Mouse (Mus musculus): ENCODE data around the gene Zpr1. TPM values are rescaled to one million over a fixed set of nuclear protein-coding genes. Genes with fewer than 3 reads are reported as not detected.

The Zpr1 gene
- polyA plus RNA-seq, 1 experiment = 19.4 TPM

DNA sequence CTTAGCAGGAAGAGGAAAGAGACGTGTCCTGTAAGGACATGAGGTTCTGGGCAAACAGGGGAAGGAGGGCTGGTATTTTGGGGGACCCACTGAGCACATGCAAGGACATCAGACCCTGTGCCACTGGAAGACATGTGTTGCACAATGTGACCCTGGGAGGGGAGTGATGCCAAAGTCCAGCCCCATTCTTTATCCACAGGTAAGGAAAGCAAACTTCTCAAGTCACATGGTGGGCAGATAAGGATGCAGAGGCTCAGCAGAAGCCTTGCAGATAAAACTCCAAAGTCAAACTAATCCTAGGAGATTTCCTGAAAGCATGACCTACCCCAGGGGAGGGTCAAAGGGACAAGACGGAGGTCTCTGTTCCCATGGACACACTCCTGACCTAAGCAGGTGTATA is 31.0 kb upstream of the Zpr1 start:
- Histone ChIP-seq H3K36me3 (ENCODE audit: control insufficient read depth, insufficient read depth, low read length) (no peaks in the 10 kb centered on the region), H3K4me3 (ENCODE audit: extremely low read depth, insufficient read depth, insufficient read length) (no peak overlapping the region), H3K27ac (ENCODE audit: insufficient read depth, low read length) (no peak overlapping the region), H3K4me1 (ENCODE audit: control insufficient read depth, insufficient read depth, insufficient read length) (no peaks in the 10 kb centered on the region), H3K27me3 (ENCODE audit: control insufficient read depth, insufficient read depth, low read length) (no peaks in the 10 kb centered on the region)
- DNase-seq (ENCODE audit: low read depth in 1 of 2, low spot score in 2 of 2) = no peak
- WGBS = 85% methylated on average over 2 of the region's 2 CpGs
- TF ChIP-seq POLR2A (IDR thresholded peaks at IDR 0.05; ENCODE audit: low read depth, low read length) (no peak), CTCF (IDR thresholded peaks at IDR 0.05; ENCODE audit: extremely low read depth, insufficient read depth, insufficient read length, insufficient replicate concordance) (no peak)

DNA sequence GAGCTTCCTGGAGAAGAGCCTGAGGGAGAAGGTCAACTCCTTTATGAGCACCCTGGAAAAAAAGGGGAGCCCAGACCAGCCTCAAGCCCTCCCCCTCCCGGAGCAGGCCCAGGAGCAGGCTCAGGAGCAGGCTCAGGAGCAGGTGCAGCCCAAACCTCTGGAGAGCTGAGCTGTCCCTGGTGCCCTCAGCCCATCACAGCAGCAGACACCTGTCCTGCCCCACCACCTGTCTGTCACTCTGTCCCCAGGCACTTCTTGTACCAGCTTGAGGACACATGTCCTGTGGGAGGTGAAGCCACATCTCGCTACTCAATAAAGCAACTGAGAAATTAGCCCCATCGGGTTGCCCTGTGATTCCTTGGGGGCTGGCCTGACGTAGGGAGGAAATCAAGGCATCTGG is 29.7 kb upstream of the Zpr1 start:
- Histone ChIP-seq H3K36me3 (ENCODE audit: control insufficient read depth, insufficient read depth, low read length) (no peaks in the 10 kb centered on the region), H3K27ac (ENCODE audit: insufficient read depth, low read length) (no peak overlapping the region), H3K27me3 (ENCODE audit: control insufficient read depth, insufficient read depth, low read length) (no peaks in the 10 kb centered on the region), H3K4me3 (ENCODE audit: extremely low read depth, insufficient read depth, insufficient read length) (no peak overlapping the region), H3K4me1 (ENCODE audit: control insufficient read depth, insufficient read depth, insufficient read length) (no peaks in the 10 kb centered on the region)
- 68% methylated on average over 4 of the region's 4 CpGs for WGBS
- TF ChIP-seq POLR2A (IDR thresholded peaks at IDR 0.05; ENCODE audit: low read depth, low read length) (no peak), CTCF (IDR thresholded peaks at IDR 0.05; ENCODE audit: extremely low read depth, insufficient read depth, insufficient read length, insufficient replicate concordance) (no peak)
- no peak for DNase-seq (ENCODE audit: low read depth in 1 of 2, low spot score in 2 of 2)

DNA sequence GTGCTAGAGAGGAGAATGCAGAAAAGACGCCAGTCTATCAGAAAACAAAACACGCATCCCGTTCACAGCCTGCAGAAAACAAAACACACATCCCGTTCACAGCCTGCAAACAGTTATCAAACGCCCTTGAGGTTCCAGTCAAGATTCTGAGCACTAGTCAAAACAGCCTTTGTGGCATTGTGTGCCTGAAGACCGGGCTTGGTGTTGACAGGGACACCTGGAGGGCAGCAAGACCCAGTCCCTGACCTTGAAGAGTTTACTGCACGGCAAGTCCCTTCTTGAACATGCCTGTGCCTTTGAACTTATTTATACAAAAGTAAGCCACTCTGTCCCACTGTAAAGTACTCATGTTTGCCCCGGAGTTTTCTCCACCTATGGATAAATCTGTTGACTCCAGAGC is 29.3 kb upstream of the Zpr1 start:
- no peaks in the 10 kb centered on the region for H3K4me1 ChIP-seq (ENCODE audit: control insufficient read depth, insufficient read depth, insufficient read length)
- no peaks in the 10 kb centered on the region for H3K27me3 ChIP-seq (ENCODE audit: control insufficient read depth, insufficient read depth, low read length)
- H3K36me3 ChIP-seq (ENCODE audit: control insufficient read depth, insufficient read depth, low read length) = no peaks in the 10 kb centered on the region
- TF ChIP-seq POLR2A (IDR thresholded peaks at IDR 0.05; ENCODE audit: low read depth, low read length) (no peak), CTCF (IDR thresholded peaks at IDR 0.05; ENCODE audit: extremely low read depth, insufficient read depth, insufficient read length, insufficient replicate concordance) (no peak)
- DNase-seq (ENCODE audit: low read depth in 1 of 2, low spot score in 2 of 2) = no peak
- H3K4me3 ChIP-seq (ENCODE audit: extremely low read depth, insufficient read depth, insufficient read length) = no peak overlapping the region
- WGBS = 76% methylated on average over 8 of the region's 8 CpGs
- no peak overlapping the region for H3K27ac ChIP-seq (ENCODE audit: insufficient read depth, low read length)

DNA sequence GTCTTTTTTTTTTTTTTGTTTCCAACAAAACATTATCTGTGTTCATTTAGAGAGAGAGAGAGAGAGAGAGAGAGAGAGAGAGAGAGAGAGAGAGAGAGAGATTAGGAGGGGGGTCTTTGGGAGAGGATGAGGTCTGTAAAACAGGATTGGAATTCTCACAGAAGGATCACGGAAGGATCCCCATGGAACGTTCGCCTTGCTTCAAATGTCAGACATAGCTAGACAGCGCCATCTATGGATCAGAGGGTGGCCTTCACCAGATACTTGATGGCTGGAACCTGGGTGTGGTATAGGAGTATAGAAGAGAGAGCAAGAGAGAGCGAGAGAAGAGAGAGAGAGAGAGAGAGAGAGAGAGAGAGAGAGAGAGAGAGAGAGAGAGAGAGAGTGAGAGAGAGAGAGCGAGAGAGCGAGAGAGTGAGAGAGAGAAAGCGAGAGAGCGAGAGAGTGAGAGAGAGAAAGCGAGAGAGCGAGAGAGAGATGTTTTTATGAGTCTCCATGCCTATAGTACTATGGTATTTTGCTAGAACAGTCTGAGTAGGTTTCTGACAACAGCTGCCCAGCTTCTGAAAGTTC is 26.0 kb upstream of the Zpr1 start:
- WGBS = 35% methylated on average over 11 of the region's 11 CpGs
- Histone ChIP-seq H3K27me3 (ENCODE audit: control insufficient read depth, insufficient read depth, low read length) (no peaks in the 10 kb centered on the region), H3K36me3 (ENCODE audit: control insufficient read depth, insufficient read depth, low read length) (no peaks in the 10 kb centered on the region), H3K27ac (ENCODE audit: insufficient read depth, low read length) (no peak overlapping the region), H3K4me3 (ENCODE audit: extremely low read depth, insufficient read depth, insufficient read length) (no peak overlapping the region), H3K4me1 (ENCODE audit: control insufficient read depth, insufficient read depth, insufficient read length) (no peaks in the 10 kb centered on the region)
- peak in 1 of 2 experiments; percentile 20 for DNase-seq (ENCODE audit: low read depth in 1 of 2, low spot score in 2 of 2)
- TF ChIP-seq POLR2A (IDR thresholded peaks at IDR 0.05; ENCODE audit: low read depth, low read length) = no peak
- TF ChIP-seq CTCF (IDR thresholded peaks at IDR 0.05; ENCODE audit: extremely low read depth, insufficient read depth, insufficient read length, insufficient replicate concordance) = peak; percentile 69; the same call in 1 of the 2 replicates

DNA sequence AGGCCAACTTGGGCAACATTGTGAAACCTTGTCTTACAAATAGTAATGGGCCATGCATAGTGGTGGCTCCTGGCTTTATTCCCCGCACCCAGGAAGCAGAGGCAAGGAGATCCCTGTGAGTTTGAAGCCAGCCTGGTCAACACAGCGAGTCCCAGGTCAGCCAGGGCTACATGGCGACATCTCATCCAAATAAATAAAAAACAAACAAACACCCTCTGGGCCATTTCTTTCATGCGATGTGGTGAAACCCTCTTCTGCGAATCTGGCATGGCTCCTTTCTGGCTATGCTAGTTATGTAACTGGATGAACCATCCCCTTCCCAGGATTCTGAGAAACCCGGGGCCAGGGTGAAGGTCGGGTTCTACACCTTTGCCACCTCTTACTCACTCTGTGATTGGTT is 16.7 kb upstream of the Zpr1 start:
- 89% methylated on average over 7 of the region's 7 CpGs for WGBS
- Histone ChIP-seq H3K27ac (ENCODE audit: insufficient read depth, low read length) (no peak overlapping the region), H3K4me3 (ENCODE audit: extremely low read depth, insufficient read depth, insufficient read length) (no peak overlapping the region), H3K36me3 (ENCODE audit: control insufficient read depth, insufficient read depth, low read length) (no peaks in the 10 kb centered on the region), H3K4me1 (ENCODE audit: control insufficient read depth, insufficient read depth, insufficient read length) (no peaks in the 10 kb centered on the region), H3K27me3 (ENCODE audit: control insufficient read depth, insufficient read depth, low read length) (no peaks in the 10 kb centered on the region)
- no peak for TF ChIP-seq CTCF (IDR thresholded peaks at IDR 0.05; ENCODE audit: extremely low read depth, insufficient read depth, insufficient read length, insufficient replicate concordance)
- no peak for TF ChIP-seq POLR2A (IDR thresholded peaks at IDR 0.05; ENCODE audit: low read depth, low read length)
- no peak for DNase-seq (ENCODE audit: low read depth in 1 of 2, low spot score in 2 of 2)

DNA sequence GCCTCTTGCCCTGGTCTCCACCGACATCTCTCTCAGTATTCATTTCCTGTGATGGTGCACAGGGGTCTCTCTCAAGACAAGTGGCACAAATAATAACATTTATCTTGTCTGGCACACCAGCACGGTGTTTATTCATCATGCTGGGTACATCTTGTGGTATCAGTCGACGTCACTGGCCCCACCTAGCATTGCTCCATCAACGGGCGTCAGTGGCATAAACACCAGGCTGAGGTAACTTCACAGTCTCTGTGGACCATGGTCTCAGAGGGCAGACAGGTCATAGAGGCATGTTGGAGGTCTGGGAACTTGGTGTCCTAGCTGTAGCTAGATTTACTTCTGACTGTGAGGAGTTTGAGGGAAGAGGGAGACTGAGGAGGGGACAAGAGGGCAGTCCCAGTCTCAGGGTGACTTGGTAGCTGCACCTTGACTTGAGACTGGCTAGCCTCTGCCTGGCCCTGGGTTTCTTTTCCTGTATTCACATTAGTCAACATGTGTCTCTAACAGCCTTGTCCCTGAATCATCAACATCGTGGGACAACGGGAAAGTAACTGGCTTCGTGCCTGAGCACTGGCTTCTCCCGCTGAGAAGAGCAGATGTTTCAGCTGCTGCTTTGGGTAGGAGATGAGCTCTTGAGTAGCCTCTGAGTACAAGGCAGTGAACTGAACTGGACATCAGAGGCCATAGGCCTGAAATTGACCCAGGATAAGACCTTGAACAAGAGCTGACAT is 16.0 kb upstream of the Zpr1 start:
- no peak overlapping the region for H3K27ac ChIP-seq (ENCODE audit: insufficient read depth, low read length)
- H3K27me3 ChIP-seq (ENCODE audit: control insufficient read depth, insufficient read depth, low read length) = no peaks in the 10 kb centered on the region
- TF ChIP-seq POLR2A (IDR thresholded peaks at IDR 0.05; ENCODE audit: low read depth, low read length) = no peak
- no peak for TF ChIP-seq CTCF (IDR thresholded peaks at IDR 0.05; ENCODE audit: extremely low read depth, insufficient read depth, insufficient read length, insufficient replicate concordance)
- H3K4me1 ChIP-seq (ENCODE audit: control insufficient read depth, insufficient read depth, insufficient read length) = no peaks in the 10 kb centered on the region
- H3K4me3 ChIP-seq (ENCODE audit: extremely low read depth, insufficient read depth, insufficient read length) = no peak overlapping the region
- 84% methylated on average over 10 of the region's 10 CpGs for WGBS
- no peak for DNase-seq (ENCODE audit: low read depth in 1 of 2, low spot score in 2 of 2)
- H3K36me3 ChIP-seq (ENCODE audit: control insufficient read depth, insufficient read depth, low read length) = no peaks in the 10 kb centered on the region

DNA sequence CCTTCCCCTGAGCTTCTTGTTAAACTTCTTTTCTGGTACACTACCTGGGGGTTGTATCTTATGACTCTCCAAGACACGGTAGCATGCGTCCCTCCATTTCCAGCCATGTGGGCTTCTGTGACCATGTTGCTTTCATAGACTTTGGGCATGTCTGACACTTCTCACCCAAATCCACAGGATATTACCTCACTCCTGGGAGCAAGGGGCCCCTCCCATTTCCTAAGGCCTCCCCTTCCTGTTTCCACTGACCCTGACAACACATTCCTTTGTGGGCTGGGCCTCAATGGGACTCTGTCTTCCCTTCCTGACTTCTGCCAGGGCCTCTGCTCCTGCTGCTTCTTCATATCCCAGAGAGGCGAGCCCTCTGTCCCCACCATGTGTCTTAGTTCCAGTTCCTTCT is 15.3 kb upstream of the Zpr1 start:
- TF ChIP-seq POLR2A (IDR thresholded peaks at IDR 0.05; ENCODE audit: low read depth, low read length) (no peak), CTCF (IDR thresholded peaks at IDR 0.05; ENCODE audit: extremely low read depth, insufficient read depth, insufficient read length, insufficient replicate concordance) (no peak)
- no peak for DNase-seq (ENCODE audit: low read depth in 1 of 2, low spot score in 2 of 2)
- Histone ChIP-seq H3K4me3 (ENCODE audit: extremely low read depth, insufficient read depth, insufficient read length) (no peak overlapping the region), H3K27ac (ENCODE audit: insufficient read depth, low read length) (no peak overlapping the region), H3K27me3 (ENCODE audit: control insufficient read depth, insufficient read depth, low read length) (no peaks in the 10 kb centered on the region), H3K36me3 (ENCODE audit: control insufficient read depth, insufficient read depth, low read length) (no peaks in the 10 kb centered on the region), H3K4me1 (ENCODE audit: control insufficient read depth, insufficient read depth, insufficient read length) (no peaks in the 10 kb centered on the region)
- WGBS = 81% methylated on average over 3 of the region's 3 CpGs

Measured in spleen, adult 2 months (tissue).